Comparison of ENCODE assay signal across 8 mouse cellular contexts in the genomic region with DNA sequence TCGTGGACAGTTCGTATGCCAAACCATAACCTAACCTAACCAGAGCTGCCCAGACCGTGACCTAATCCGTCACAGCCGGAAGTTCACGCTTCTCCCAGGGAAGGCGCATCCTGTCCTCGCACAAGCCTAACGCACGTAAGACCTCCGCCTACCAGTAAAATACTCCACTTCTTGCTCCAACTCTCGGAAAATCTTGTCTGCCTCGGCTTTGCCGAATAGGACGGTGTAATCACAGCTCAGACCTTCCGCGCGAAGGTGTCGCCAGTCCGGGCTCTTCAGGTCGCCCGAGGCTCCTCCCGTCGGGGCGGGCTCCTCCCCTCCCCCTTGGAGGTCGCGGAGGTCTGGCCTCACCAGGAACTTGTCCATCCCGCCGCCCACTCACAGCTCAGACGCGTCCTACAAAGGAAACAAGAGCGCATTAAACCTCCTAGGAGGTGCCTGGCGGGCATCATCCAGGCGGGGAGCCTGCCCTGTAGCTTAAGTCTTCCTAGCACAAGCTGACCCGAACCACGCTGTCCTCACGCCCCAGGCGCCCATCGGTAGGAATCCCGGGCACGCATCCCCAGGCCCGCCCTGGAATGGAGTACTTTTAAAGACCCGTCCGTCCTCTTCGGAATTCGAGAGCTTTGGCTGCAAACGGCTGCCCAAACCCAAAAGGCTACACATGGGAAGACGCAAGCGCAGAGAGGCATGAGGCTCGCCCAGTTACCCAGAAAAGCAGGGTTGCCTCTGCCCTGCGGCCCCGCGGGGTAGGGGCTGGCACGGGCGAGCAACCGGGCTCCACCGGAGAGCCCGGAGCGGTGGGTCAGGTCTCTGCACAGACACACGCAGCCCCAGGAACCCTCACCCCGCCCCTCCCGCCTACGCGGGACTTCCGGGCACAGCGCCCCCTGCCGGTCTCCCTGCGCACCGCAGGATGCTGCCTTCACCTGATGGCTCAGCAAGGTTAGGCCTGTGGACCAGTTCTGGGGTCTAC. TPM values are rescaled to one million over a fixed set of nuclear protein-coding genes. Genes with fewer than 3 reads are reported as not detected.
DNase-seq lines count a peak whose midpoint lies in the region; ATAC-seq lines count a peak whose summit lies in the region.

TSS of gene Alkbh2 (minus strand) at position 845 of the 976 bp plus-strand sequence.

- peak; percentile 78 for DNase-seq in adipocyte (ENCODE audit: low spot score)
- peak; percentile 87 for DNase-seq in embryo, embryonic 10 days (ENCODE audit: low spot score)
- peak; percentile 90 for DNase-seq in gastrocnemius, postnatal 10 days
- peak; percentile 60 for DNase-seq in hindlimb bud, embryonic 11.5 days (ENCODE audit: extremely low spot score, low read depth, low spot score)
- DNase-seq in left cerebral cortex, postnatal 10 days (ENCODE audit: extremely low spot score in 1 of 2, low spot score in 2 of 2), result peak; percentile 44 to 86
- peak; percentile 78 for DNase-seq in right cerebral cortex, postnatal 14 days
- DNase-seq in urinary bladder, postnatal 4 days (ENCODE audit: low spot score in 2 of 2), result peak; percentile 76 to 86

- intact Hi-C loops in left cerebral cortex, postnatal 10 days (cut with DNase I), result loop anchor here (5.0 kb wide), 1 partner anchor 70 kb away; no protein-coding TSS in a partner anchor

- ATAC-seq in megakaryocyte progenitor cell, adult 5-6 weeks (replicated peaks; ENCODE audit: poor library complexity), result peak; percentile 59

RNA-seq across cellular contexts. Expression of gene Alkbh2, which starts in this region (rescaled TPM):
- 1 to 10 TPM; 1.6 to 2.4 TPM for total RNA-seq in gastrocnemius, postnatal 10 days (2021)
- total RNA-seq in left cerebral cortex, postnatal 10 days (2021), result 1 to 10 TPM; 5.1 to 6.2 TPM
- 6.0 and 7.0 TPM in 2 replicates for total RNA-seq in megakaryocyte progenitor cell, adult 5-6 weeks (2015)
- 5.7 and 5.9 TPM in 2 replicates for total RNA-seq in megakaryocyte progenitor cell, adult 5-6 weeks (2017)

Comparison
In these comparisons a context has a peak if more than half of its experiments do, and no peak if none do; other contexts are left out.
1. Peak in every context shown above with its lines: DNase-seq and ATAC-seq.